Mouse (Mus musculus): ENCODE data around the gene Itpa.
"Not testable (repeated sequence)": the region's sequence is repeated elsewhere in the genome, so short reads cannot be mapped to it uniquely, and the experiment has no call there.

The Itpa gene

DNA sequence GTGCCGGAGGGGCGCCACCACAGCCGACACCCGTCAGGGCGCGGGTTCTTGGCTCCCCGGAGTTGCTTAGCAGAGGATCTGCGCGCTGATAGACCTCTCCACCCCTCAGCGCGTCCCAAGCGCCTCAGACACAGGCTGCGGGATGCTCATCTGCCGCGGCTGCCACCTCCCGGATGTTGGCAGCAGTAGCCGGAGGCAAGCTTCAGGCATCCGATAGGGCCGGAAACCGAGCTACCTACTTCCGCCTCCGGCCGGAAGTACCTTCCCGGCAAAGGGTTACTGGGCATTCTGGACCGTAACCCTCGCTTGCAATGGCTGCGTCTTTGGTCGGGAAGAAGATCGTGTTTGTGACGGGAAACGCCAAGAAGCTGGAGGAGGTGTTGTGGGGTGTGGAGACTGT is at the start of gene Itpa:
Gene Itpa, plus strand, starts transcription at position 52 of the 400 bp plus-strand sequence.
- peak; percentile 93 to 94 for DNase-seq (ENCODE audit: low spot score in 2 of 2)

DNA sequence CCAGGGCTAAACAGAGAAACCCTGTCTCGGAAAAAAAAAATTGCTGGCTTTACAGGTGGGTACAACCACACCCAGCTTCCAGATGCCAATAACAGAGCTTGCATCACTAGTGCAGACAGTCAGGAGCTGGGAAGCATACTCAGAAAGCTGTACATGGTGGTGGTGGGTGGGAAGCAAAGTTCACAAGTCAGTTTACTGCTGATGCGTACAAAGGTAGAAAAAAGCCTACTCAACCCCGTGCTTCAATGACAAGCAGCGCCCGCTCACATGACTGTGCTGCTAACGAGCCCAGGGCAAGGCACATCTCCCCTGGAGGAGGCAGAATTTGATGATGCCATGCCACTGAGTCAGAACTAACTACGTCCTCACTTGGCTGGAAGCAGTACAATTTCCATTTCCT is 48.4 kb upstream of the Itpa start:
- no peak for DNase-seq (ENCODE audit: low spot score in 2 of 2)

DNA sequence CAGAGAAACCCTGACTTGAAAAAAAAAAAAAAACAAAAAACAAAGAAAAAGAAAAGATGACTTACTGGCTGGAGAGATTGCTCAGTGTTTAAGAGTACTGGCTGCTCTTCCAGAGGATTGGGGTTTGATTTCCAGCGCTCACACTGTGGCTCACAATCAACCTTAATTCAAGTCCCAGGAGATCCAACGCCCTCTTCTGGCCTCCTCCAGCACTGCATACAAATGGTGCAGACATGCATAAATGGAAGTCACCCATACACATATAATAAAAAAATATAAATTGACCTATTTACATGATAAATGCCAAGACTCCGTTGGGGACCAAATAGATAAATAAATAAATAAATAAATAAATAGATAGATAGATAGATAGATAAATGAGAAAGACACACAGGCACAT is 39.0 kb upstream of the Itpa start:
- no peak for DNase-seq (ENCODE audit: low spot score in 2 of 2)

DNA sequence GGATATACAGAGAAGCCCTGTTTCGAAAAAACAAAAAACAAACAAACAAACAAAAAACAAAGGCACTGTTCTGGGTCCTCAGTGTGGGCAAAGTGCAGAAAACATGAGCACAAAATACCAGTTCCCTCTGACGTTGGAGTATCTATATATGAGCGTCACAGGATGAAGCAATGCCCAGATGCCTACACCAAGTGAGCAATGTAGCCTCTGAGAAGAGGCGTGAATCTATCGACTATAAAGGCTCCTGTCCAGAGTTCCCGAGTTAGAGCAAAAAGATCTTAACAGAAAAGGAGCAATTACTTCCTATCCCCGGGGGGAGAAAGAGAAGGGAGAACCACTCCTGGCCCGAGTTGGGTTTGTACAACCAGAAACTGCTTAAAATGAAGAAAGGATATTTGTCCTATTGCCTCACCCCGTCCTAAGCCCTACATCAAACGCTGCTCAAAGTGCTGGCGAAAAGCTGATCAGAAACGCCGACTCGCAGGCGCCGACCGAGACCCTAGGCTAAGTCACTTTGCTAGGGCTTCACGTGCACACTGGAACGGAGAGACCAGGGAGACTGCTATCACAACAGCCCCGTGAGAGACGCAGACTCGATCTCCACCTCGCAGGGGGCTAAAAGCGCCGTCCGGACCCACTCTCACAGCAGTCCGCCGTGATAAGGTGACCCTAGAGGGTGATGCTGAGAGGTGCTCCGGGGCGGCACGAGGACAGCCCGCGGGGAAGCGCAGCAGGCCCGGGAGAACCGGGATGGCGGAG is 38.2 kb upstream of the Itpa start:
- DNase-seq (ENCODE audit: low spot score in 2 of 2), result no peak

DNA sequence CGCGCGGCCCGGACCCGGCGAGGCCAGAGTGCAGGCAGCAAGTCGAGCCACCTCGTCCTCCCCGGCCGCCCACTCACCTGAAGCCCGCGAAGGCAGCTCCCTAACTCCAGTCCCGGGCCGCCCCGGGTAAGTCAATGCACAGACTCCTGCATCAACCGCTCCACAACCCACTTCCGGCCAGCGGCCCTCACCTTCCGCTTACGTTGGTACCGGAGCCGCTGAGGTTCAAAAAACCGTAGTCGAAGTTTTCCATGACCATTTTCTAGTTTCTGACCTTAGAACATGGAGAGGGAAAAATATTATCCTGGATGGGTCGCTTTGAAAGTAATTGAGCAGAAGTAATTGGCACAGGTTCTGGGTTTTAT is 37.6 kb upstream of the Itpa start, which contains the start of the genes Fastkd5 and Ubox5:
Gene Fastkd5, minus strand, starts transcription at position 189 of the 365 bp plus-strand sequence.
Gene Ubox5, minus strand, starts transcription at position 200 of the 365 bp plus-strand sequence.
- DNase-seq (ENCODE audit: low spot score in 2 of 2), result peak; percentile 95

DNA sequence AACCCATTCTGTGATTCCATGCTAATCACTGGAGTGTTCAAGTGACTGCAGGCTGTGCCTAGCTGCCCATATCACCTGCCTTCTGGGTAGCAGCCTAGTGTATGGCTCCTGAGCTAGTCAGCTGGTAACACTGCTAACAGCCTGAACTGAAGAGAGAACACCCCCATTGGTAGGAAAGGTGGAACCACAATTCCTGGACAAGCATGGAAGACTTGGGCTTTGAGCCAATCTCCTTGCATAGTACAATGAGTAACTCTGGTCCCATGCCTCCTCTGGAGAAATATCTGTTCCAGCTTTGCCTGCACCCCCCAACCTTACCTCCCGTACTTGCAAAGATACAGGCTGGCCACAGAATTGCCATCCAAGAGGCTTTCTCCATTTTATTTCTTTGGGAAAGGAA is 35.0 kb upstream of the Itpa start:
- DNase-seq (ENCODE audit: low spot score in 2 of 2), result no peak

DNA sequence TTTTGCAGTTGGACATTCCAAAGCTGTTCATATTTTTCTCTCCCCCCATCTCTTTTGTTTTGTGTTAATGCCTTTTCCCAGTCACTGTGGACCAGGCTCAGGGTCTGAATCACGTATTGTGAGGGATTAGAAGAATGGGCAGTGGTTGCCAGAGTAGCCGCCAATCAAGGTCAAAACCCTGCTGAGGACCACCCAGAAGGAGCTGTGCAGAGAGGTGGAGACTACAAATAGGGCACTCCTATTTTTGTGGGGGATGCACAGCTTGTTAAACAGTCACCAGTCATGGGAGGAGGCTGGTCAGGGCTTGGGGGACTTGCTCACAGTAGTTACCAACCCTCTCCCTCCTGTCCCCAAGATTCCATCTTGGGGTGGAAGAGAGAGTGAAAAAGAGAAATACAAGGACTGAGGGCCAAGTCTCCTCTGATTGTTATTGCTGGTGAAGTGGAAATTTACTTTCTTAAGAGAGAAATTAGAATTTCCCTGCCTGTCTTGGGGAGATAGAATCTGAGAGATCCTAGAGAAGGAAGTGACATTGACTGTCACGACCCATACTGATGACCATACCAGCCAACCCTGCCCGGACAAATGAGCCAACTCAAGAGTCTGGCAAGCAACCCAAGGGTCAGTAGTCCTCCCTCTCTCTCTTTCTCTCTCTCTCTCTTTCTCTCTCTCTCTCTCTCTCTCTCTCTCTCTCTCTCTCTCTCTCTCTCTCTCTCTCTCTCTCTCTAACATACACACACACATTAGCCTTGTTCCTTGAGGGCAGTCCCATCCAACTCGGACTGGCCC is 34.3 kb upstream of the Itpa start:
- no peak for DNase-seq (ENCODE audit: low spot score in 2 of 2)

DNA sequence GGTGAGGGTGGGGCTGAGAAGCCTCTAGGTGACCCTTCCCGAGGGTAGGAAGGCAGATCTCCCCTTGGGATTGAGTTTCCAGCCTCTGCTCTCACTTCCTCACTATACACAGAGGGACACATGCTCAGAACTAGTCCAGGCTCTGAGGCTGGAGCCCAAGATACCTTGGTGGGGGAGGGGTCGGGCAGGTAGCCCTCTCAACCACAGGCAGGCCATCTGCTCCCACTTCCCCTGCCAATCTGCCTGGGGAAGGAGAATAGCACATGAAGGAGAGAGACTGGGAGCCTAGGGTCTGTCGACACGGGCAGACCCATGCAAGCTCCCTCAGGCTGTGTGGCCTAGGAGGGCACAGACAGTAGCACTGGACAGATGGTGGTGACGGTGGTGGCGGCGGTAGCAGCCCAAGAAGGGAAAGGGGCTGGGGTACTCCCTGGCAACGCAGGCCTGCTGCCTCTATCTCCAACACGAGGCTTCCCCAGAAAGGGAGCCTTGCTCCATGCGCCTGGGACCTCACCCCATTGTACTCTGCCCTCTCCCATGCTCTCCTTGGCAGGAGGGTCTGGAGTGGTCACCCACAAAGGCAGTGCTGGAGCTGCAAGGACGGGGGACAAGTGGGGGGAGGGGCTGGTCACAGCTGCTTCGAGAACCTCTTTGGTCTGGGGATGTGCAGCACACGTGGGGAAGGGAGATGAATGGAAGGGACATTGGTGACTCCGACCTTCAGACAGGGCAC is 33.2 kb upstream of the Itpa start:
- no peak for DNase-seq (ENCODE audit: low spot score in 2 of 2)

DNA sequence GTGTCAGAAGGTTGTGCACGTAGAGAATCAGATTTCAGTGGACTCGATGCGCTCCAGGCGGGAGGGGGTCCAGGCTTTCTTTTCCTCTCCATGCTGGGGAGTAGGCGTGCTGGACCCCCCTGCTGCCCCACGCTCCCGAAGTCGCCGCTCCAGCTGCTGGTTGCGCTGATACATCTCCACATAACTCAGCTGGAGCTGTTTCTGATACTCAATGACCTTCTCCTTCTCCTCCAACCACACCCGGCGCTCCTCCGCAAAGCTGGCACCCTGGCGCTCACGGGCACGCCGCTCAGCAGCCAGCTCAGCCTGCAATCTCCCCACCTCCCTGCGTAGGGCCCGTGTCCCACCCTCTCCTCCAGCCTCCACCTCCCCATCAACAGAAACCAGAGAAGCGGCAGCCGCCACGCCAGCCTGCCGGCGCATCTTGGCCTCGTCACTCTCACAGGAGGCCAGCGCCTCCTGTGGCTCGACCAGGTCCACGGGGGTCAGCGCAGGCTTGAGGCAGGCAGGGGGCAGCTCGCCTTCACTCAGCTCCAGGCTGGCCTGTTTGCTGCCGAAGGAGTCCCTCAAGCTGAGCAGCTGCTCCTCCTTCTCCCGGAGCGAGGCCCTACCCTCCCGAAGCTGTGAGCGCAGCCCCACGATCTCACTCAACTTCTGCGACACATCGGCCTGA is 32.5 kb upstream of the Itpa start:
- DNase-seq (ENCODE audit: low spot score in 2 of 2), result no peak

DNA sequence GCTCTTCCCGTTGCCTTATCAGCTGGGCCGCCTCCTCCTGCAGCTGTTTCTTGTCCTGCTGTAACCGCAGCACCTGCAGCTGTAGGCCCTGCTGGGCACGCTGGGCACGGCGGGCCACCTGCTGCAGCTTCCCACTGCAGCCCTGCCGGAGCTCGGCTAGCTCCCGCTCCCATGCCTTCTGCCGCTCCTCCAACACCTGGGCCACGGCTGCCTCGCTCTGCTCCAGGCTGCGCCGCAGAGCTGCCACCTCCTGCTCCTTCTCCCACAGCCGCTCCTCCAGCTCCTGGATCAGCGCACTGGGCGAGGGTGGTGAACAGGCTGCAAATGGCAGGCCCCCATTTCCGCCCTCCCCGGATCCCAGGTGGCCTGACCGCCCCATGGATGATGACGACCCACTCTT is 31.6 kb upstream of the Itpa start:
- no peak for DNase-seq (ENCODE audit: low spot score in 2 of 2)

DNA sequence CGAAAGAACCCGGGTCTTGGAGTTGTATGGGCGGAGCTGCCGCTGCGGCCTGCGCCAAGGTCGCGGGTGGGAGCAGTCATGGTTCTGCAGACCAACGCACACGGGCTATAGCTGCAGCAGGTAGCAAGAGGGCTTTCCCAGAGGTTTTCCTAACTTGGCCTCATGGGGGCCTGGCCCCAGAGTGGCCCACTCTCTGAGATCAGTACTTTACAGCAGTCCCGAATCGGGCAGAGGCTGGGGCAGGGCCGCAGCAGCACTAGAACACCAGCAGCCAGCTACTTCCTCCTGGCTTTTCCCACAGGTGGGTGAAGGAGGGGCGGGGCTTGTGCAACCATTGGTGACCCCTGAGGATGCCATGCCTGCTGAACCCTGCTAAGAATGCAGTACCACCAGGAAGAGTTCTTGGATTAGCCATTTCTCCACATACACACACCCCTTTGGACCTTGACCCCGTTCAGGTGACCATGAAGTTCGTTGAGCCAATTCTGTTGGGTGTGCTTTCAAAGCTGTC is 29.3 kb upstream of the Itpa start:
- DNase-seq (ENCODE audit: low spot score in 2 of 2), result no peak

DNA sequence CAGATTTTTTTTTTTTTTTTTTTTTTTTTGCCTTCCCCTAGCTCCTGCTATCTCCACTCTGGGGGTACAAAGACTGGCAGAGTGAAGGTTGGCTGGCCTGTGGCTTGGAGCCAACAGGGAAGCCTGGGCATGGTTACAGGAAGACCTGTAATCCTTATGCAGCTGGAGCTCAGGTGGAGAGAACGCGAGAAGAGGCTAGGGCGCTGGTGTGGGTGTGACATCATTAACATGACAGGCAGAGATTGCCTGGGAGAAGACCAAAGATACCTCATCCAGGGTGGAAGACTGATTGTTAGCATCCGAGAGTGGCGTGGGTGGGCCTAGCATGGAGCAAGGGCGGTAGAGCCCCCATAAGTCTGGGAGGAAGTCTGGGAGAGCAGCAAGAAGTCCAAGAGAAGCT is 28.1 kb upstream of the Itpa start:
- DNase-seq (ENCODE audit: low spot score in 2 of 2), result no peak

DNA sequence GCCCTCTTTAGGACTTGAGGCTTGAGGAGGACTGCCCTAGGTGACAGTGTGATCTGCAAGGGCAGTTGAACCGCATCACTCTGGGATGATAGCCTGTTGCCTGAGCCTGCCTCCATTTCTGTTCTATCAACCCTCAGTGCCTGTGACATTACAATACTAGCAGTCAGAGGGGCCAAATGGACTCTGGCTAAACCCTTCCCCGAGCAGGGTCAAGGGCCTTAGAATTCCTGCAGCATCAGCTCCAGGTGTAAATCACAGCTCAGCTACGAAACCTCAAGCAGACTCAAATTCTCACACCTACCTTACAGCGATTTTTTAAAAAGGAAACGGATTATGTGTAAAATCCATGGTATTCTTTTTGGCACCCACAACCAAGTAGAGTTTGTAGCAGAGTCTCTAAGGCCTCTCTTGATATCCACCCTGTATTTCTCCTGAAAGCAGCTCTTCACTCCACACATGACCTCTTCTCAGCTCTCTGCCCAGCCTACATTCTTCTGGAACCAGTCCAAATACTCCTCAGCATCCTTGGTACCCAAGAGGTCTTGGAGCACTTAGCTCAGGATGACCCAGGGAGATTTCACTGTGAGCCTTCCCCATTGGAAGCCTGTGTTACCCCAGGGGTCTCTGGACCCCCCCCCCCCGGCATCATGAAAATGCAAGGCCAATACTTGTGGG is 25.9 kb upstream of the Itpa start:
- no peak for DNase-seq (ENCODE audit: low spot score in 2 of 2)

DNA sequence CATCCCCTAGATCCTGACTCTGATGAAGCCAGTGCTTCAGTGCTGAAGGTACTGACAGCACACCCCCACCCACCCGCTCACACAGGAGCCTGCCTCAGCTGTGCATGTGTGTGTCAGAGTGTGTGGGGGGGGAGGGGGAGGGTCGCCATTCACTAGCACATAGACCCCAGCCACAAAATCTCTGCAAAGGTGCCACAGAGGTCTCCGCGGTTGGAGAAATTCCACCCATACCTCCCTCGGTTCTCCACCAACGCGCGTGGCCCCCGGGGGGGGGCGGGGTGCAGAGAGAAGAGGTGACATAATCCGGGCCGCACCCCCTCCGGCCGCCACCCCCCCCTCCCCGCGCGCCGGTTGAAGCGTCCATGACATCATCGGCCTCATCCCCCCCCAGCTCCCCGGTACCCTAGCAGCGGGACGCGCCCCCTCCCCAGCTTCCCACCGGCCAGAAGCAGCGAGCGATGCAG is 25.2 kb upstream of the Itpa start:
- peak in 1 of 2 experiments; percentile 67 for DNase-seq (ENCODE audit: low spot score in 2 of 2)

DNA sequence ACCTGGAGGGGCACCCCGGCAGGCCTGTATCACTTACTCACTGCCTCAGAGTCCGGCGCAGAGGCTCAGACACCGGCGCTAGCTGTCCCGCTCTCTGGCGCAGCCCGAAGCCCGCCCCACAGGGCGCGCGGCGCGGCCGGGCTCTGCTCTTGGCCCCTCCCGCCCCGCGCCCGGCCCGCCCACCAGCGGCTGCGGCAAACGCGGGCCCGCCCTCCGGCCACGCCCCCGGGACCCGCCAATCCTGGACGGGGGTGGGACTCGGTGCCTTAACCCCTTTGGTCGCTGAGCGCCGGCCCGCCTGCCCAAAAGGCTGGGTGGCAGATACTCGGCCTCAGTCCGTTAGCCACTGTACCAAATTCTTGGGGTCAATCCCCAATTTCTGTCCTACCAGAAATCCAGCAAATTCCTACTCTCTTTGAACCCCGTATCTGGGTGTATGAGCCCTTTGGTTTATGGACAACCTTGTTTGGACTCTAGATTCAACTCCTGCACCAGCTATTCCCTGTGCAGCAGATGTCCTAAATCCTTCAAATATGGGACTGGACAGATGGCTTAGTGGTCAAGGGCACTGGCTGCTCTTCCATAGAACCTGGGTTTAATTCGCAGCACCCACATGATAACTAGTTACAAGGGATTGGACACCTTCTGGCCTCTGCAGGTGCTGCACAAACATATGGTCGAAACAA is 24.6 kb upstream of the Itpa start, which contains the start of gene Lzts3:
Gene Lzts3, minus strand, starts transcription at position 120 of the 686 bp plus-strand sequence.
- DNase-seq (ENCODE audit: low spot score in 2 of 2), result peak; percentile 94

DNA sequence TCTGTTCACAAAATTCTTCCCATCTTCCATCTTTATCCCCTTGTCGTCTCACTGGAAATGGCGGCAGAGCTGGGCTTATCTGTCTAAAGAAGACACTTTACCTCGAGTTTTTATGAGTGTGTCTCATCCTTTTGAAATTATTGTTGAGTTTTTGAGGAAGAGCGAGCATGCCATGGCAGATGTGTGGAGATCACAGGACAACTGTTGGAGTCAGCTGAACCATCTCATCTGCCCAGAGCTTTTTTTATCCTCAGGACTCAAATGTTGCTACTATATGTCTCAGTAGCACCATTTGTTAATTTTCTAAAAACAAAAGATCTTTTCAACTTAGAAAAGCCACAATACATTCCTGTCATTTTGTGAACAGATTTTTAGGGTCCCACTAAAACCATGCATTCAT is 22.2 kb upstream of the Itpa start:
- DNase-seq (ENCODE audit: low spot score in 2 of 2), result no peak

DNA sequence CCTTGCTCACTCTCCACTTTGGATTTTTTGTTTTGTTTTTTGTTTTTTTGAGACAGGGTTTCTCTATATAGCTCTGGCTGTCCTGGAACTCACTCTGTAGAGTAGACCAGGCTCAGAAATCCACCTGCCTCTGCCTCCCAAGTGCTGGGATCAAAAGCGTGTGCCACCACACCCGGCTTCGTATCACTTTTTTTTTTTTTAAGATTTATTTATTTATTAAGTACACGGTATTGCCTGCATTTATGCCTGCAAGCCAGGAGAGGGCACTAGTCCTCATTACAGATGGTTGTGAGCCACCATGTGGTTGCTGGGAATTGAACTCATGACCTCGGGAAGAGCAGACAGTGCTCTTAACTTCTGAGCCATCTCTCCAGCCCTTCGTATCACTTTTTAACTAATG is 18.4 kb upstream of the Itpa start:
- not testable (repeated sequence) for DNase-seq (ENCODE audit: low spot score in 2 of 2)

DNA sequence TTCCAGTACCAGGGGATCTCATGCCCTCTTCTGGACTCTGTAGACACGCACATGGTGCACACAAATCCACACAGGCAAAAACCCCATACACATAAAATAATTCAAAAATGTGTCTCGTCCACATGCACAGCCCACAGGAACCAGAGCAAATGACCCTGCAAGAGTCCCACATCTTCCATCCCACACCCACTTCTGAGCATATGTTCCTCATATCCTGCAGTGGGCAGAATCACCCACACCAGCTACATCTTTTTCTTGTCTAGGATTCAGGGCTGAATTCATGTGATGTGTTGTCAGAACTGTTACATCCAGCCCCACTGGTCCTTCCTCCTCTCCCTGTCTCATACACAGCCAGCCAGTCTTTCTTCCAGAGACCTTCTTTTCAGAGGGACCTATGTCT is 14.1 kb upstream of the Itpa start:
- DNase-seq (ENCODE audit: low spot score in 2 of 2), result no peak

DNA sequence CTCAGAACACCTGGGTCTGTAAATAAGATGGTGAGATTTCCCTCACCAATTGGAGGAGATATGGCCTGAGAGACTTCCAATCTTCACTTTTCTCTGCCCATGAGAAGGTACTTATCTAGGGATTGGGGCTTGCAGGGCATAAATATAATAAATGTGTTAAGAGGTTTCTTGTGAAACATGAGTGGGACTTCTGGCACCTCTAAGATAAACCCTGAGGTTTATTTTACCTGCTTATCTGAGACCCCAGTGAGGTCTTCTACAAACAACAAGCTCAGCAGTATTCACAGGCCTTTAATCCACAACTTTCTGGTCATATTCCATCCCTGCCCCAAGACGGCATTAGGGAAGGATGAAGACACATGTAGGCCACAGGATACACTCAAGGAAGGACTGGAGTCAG is 13.7 kb upstream of the Itpa start:
- DNase-seq (ENCODE audit: low spot score in 2 of 2), result no peak

DNA sequence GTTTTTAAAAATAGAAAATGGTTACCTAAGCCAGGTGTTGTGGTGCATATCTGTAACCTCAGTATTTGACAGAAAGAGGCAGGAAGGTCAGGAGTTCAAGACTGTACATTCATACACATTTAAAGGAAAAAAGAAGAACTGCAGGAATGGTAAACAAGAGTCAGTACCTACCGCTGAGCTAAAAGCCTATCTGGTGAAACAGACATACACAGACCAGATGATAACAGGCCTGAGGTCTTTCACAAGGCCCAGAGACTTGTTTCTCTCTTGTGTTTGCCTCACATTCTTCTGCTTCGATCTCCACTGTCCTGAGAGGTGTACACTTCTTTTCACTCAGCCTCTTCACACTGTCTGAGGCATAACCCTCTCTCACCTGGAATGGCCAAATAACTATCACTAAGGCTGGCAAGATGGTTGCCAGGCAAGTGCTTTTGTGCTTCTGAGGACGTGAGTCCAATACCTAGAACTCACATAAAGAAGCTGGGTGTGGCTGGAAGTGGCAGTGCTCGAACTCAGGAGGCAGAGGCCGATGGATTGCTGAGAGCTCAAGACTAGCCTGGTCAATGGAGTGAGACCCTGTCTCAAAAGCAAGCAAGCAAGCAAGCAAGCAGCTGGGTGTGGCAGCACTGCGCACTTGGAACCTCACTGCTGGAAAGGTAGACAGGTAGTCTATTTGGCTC is 11.6 kb upstream of the Itpa start:
- no peak for DNase-seq (ENCODE audit: low spot score in 2 of 2)

Measured in right cerebral cortex, postnatal 10 days (tissue).